Mouse (Mus musculus) spleen, embryonic (tissue): Measurements from ENCODE around the gene Armh1.
"Not testable (repeated sequence)": the region's sequence is repeated elsewhere in the genome, so short reads cannot be mapped to it uniquely, and the experiment has no call there.

Experiments
- CTCF ChIA-PET: fragments of 350-600 bp; sonication (Branson Sonifier 250); formaldehyde crosslinking; loops from one replicate; lab custom pipeline; 2022; lab: Charles Lee

The Armh1 gene

DNA sequence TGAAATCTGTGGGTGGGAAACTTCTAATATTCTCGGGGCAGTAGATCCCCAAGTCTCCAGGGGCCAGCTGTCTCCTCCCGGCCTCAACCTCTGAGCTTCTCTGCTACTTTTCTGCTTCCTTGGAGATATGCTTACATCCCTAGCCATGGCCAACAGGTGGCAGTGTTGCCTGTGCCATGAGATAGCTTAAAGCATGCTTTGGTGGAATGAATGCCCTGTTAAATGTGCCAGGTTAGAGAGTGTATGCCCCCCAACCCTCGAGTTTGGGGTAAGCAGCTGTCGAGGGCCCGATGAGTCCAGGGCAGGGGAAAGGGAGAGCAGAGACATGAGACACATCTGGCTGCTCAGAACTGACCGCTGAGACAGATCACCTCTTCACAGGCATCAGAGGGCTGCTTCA, 18.4 kb upstream of the Armh1 start:
- CTCF ChIA-PET: no interaction called here

DNA sequence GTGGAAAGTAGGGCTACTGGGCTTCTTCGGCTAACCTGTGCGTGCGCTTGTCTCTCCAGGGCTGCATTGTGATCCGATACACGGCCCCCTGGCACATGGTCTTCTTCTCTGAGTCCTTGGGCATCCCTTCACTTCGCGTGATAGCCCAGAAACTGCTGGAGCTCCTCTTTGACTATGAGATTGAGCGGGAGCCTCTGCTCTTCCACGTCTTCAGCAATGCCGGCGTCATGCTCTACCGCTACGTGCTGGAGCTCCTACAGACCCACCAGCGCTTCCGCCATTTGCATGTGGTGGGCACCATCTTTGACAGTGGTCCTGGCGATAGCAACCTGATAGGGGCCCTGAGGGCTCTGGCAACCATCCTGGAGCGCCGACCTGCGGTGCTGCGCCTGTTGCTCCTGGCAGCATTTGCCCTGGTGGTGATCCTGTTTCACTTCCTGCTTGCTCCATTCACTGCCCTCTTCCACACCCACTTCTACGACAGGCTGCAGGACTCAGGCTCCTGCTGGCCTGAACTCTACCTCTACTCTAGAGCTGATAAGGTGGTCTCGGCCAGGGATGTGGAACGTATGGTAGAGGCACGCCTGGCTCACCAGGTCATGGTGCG, 16.0 kb upstream of the Armh1 start:
- CTCF ChIA-PET: no interaction called here

DNA sequence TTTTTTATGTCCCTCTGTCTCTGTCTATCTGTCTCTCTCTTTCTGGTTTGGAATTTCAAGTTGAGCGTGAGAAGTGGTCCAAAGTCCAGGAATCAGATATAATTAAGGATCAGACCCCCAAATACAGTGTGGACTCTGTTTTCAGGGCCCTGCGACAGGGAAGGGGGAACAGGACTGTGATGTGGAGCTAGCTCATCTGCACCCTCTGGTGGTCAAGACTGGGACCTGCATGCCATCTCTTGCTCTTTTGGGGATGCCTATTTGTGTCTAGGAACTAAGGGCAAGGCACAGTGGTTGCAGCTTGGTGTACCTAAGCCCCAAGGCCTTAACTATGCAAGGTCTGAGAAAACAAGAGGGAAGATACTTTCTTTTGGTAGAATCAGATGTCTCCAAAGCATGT, 15.4 kb upstream of the Armh1 start:
- CTCF ChIA-PET: no interaction called here

DNA sequence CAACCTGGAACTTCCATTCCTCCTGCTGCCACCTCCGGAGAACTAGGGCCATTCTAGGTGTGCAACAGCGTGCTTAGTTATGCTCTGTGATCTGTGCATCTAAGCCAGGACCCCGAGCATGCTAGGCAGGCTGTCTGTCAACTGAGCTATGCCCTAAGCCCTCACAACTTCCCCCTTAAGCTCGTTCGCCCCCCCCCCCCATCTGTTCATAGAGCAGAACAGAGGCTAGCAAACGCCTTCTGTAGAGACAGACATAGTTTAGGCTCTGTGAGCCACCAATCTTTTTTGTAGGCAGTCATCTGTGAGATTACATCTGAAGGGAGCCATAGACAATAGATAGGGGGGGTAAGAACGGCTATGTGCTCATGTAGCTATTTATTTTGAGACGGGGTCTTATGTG, 11.1 kb upstream of the Armh1 start:
- CTCF ChIA-PET: no interaction called here

DNA sequence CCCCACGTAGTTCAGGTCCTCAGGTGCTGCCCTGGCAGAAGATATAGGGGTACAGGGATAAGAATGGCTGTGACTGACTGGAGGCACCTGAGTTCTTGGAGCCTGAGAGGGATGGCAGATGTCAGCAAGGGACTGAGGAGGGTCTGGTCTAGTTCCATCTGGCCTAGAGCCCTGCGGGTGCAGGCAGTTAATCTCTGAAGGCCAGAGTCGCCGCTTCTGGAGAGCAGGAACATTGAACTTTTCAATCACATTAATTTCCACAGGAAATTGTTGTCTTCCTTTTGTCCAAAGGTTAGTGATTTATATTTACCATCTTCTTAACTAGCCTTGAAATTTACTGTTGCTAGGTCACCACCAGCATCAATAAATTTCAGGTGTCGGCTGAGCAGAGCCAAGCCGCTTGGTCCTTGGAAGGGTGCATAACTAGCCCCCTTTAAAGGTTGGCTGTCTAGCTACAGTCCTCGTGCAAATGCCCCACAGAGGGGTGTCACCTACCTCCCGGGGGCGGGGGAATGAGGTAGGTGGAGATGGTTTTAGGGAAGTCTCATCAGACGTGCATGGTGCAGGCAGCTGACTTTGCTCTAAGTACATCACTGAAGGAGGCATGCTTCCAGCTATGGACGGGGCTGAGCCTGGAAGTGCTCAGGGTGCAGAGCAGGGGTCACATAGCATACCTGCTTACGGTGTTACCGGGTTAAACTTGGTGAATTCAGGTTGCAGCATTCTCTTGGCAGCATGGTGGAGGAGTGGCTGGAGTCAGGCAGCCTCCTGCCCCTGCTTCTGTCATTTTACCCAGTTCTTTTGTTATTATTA, 10.4 kb upstream of the Armh1 start:
- CTCF ChIA-PET: no interaction called here

DNA sequence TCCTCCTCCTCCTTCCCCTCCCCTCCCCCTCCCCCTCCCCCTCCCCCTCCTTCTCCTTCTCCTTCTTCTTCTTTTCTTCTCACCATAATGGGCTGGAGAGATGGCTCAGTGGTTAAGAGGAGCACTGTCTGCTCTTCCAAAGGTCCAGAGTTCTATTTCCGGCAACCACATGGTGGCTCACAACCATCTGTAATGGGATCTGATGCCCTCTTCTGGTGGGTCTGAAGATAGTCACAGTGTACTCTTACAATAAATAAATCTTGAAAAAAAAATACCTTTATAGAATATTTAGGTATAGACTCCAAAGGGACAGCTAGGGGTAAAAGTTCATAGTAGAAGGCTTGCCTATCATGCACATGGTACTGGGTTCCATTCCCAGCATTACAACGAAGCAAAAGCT, 9.3 kb upstream of the Armh1 start:
- CTCF ChIA-PET: no interaction called here

DNA sequence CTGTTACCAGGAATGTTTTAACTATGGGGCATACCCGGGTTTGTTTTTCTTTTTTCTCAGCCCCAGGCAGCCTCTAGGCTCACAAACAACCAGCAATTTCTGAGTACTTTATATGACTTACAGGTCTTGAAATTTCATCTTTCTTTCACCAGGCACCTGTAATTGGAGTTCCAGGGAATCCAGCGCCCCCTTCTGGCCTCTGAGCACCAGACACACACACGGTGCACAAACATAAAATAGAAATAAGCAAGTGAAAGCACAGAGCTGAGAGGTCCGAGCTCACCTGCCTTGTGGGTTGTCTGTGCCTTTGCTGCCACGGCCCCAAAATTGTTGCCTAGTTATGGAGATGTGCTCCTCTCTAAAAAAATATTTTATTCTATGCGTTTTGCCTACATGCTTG, 8.0 kb upstream of the Armh1 start:
- CTCF ChIA-PET: not testable (repeated sequence)

DNA sequence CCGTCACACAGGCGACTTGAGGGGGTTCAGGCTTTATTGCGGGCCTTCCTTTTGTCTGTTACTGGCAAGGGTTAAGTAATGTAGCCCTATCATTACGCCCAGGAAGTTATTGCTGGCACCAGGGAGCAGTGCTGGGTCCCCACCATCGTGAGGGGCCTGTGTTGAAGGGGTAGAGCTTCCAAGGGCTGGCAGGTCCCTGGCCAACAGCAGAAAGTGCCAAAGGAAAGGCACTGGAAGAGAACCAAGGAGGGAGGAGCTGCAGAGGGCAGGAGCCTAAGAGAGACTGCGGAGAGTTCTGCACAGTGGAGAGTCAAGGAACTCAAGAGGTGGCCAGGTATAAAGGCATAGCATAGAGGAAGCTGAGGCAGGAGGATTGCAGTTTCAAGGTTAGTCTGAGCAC, 2.7 kb upstream of the Armh1 start:
- CTCF ChIA-PET: no interaction called here

DNA sequence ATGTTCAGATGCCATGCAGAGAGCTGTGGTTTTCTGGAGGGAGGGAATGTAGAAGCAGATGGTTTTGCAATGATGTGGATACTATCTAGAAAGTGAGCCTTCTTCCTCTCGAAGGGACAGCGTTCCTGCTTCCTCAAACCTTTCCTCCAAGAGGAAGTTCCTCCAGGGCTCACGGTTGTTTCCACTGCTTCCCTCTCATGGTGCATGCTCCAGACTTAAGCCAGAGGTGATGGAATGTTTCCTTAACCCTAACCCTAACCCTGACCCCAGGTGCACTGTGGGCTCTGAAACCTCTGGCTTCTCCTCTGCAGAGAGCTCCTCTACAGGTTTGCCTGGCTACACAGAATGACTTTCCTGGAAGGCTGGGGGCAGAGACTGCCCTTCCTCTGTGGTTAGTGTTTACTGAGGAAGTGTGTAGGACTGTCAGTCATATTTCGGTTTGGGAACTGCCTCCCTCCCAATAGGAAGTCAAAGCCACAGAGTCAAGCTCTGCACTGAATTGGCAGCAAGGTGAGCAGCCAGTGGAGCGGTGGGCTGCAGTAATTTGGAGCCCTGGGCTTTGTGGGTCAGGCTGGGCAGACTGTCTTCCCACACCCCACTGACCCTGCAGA, 2.2 kb upstream of the Armh1 start:
- CTCF ChIA-PET: no interaction called here

DNA sequence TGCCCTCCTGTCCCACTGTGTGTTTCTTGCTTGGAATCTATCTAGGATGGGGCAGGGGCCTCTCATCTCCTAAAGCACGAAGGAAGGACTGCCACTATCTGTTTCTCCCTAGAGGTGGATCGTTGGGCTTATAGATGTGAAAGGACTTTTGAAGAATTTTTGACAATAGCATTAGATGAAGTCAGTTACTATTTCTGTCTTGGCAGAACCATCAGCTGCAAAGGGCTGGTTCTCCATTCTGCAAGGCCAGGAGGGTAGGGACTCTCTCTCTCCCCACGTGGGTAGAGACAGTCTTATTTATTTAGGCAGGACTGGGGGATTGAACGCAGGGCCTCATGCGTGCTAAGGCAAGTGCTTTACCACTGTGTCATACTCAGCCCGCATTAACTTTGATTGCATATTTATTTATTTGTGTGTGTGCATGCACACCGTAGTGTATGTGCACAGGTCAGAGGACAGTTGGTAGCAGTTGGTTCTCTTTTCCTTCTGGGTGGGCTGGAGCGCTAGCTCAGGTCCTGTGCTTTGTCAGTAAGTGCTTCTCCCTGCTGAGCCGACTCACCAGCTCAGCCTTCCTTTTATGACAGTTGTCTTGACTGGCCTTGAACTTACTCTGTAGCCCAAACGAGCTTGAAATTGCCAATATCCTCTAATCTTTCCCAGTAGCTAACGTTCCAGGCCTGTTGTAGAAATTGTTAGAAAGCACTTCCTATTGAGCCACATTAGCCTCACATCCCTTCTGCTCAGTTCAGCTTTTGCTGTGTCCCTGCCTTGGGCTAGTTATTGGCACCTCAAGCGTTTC, 1.5 kb upstream of the Armh1 start:
- CTCF ChIA-PET: no interaction called here

DNA sequence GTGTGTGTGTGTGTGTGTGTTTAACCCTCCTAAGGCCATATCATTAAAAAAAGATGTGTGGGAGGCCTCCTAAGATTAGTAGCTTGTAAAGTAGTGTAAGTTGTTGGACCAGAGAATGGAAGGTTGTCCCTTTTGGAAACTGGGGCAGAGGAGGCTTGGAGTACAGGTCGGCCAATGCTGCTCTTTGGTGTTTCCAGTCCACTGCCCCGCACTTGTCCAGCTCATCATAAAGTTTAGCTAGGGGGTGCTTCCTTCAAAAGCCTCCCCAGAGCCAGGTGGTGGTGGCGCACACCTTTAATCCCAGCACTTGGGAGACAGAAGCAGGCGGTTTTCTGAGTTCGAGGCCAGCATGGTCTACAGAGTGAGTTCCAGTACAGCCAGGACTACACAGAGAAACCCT, 830 bp upstream of the Armh1 start:
- CTCF ChIA-PET: no interaction called here

DNA sequence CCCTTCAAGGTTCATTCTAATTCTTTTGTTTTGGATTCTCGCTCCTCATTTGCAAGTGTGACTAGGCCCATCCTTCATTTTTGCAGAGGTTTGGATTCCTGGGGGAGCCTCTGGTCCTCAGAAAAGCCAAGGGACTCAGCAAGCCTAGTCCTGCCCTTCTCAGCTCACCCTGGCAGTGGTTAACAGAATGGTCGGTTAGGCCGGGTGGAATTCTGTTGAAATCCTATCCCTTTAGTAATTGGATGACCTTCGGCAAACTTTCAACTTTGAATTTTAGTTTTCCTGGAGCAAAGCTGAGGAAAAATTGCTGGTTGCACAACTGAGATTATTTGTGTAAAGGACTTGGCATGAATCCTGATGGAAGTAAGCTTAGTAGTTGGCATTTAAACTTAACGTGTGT, 426 bp upstream of the Armh1 start:
- CTCF ChIA-PET: interaction anchor here (0.6 kb wide), 1 partner anchor 104 kb away, joined by 3 read pairs; no protein-coding TSS in a partner anchor

DNA sequence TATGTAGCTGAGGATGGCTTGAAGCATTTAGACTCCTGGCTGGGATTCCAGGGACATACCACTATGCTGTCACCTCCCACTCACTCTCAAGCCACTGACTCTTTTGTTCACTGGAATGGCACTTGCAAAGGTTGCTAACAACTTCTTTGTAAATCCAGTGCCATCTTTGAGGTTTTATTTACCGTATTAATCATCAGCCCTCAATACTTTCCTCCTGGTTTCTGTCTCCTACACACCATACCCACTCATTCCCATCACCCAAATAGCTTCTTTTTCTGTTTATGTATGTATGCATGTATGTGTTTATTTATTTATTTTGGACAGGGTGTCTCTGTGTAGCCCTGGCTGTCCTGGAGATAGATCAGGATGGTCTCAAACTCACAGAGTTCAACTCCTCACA, 943 bp downstream of the Armh1 start:
- CTCF ChIA-PET: no interaction called here

DNA sequence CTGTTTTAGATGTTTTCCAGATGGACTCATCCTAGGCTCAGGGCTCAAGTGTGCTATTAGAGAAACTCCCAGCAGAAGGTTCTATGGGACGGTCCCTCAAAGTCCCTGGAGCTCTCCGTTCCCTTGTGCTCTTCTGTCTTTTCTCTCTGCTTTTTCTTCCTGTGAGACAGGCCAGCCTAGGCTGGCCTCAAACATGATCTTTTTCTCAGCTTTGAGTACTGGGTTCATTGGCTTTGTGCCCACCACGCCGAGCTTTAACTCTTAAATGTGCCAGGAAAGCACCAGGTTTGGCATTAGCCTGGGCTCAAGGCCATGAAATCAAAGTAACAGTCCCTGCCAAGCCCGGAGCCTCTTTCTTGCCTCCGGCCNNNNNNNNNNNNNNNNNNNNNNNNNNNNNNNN, 11.1 kb downstream of the Armh1 start:
- CTCF ChIA-PET: no interaction called here

DNA sequence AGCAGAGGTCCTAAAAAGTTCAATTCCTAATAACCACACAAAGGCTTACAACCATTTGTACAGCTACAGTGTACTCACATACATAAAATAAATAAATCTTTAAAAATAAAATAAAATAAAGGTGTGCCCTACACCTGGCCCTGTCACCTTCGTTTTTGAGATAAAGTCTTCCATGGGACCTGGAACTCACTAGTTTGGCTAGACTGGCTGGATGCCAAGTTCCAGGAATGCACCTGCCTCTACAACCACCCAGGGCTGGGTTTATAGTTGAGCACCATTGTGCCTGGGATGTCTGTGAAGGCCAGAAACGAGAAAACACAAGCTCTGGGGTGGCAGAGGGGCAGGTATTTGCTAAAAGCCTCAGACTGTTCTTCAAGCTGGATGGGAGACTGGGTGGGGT, 12.8 kb downstream of the Armh1 start:
- CTCF ChIA-PET: no interaction called here

DNA sequence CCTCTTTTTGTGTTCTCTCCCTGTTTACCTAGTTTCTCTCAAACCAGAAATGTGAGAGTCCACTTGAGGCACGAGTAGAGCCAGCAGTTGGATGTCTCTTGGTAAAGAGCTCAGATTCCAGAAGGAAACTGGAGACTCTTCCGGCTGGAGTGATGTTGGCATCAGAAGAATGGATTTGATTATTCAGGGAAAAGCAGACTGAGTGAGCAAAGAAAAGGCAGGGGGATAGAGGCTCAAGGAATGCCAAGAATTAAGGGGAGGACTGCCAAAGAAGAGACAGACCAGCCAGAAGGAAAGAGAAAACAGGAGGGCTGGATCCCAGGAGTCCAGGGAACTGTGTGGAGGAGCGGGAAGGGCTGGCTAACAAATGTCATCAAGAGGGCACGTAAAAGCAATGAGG, 16.1 kb downstream of the Armh1 start:
- CTCF ChIA-PET: no interaction called here

DNA sequence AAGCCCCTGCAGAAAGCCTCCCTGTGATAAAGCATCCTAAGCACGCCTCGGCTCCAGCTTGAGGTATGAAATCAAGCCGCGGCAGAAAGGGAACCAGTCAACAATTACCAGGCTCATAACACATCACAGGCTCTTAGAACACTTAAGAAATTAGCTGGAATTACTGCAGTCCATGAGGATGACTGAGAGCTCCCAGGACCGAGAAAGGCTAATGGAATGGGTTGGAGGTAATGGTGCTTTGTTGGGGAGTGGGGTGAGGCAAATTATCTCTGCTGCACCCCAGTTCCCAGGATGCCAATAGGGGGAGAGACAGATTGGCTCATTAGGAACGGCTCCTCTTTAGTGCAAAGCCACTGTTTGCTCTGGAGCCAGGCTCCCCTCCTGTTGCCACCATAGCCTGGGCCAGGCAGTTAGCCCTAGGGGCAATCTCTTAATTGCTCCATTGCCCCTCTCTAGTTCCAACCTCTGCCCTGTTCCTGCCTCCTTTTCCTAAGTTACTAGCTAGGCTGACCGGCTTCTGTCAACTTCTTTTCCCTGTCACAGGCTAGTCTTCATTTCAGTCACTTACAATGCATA, 17.7 kb downstream of the Armh1 start:
- CTCF ChIA-PET: no interaction called here

DNA sequence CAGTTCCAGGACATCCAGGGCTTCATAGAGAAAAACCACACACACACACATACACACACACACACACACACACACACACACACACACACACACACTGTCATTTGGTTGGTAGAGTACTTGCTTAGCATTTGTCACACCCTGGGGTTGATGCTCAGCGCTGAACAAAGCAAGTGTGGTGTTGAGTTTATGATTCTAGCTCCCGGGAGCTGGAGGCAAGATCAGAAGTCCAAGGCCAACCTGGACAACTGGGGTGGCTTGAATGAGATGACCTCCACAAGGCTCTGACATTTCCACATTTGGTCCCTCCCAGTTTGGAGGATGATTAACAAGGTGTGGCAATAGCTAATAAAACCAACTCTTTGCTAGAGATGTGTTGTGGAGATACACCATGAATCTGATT, 20.7 kb downstream of the Armh1 start:
- CTCF ChIA-PET: no interaction called here

DNA sequence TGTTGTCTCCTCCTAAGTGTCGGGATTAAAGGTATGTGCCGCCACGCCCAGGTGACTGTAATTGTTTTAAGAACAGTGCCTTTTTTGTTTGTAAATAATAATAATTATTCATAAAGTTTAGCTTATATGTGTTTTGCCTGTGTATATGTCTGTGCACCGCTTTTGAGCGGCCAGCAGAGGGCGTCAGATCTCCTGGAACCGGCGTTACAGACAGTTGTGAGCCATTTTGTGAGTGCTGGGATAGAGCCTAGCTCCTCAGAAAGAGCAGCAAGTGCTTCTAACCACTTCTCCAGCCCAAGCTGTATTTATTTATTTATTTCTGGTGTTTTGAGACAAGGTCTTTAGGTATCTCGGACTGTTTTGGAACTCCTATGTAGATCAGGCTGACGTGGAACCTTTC, 21.6 kb downstream of the Armh1 start:
- CTCF ChIA-PET: interaction anchor here (0.8 kb wide), 1 partner anchor 80 kb away, joined by 4 read pairs; no protein-coding TSS in a partner anchor

DNA sequence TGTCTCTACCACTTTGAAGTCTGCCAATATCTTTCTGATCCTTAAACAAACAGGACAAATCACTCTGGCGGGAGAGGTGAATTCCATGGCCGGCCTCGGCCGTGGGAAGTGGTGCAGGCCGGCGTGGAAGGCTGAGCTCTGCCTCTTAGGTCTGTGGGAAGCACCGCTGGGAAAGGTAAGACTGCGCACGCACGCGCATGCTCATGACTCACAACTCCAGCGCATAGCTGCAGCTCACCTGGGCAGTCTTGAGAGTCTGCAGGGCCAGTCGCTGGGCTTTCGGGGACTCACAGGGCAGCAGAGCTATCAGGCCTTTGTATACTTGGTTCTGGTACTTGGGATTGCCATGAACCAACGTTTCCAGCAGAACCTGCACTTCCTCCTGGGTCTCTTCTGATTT, 22.3 kb downstream of the Armh1 start:
- CTCF ChIA-PET: no interaction called here

DNA sequence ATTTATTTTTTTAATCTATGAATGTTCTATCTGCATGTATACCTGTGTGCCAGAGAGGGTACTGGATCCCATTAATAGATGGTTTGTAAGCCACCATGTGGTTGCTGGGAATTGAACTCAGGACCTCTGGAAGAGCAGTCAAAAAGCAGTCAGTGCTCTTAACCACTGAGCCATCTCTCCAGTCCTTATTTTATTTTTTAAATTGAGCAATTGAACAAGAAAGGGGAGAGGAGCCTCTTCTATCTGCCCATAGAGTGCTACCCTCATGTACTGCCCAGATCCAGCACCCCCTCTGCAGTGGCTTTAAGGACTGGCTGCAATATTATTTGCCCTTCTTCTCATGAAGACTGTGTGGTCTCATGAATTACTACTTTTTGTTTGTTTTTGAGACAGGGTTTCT, 26.7 kb downstream of the Armh1 start:
- CTCF ChIA-PET: interaction anchor here (0.7 kb wide), 1 partner anchor 83 kb away, joined by 3 read pairs; no protein-coding TSS in a partner anchor

DNA sequence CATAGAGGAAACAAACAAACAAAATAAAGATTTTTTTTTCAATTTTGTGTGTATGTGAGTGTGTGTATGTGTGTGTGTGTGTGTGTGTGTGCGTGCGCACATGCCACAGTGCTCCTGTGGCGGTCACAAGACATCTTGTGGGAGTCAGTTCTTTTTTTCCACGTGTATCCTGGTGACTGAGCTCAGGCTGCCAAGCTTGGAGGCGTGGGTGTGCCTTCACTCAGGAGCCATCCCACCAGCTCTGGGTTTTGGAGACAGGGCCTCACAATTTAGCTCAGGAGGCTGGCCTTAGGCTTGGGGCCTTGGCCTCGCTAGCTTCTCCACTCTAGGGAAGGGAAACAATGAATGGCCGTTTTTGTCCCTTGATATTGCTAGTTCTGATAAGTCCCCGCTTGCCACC, 27.8 kb downstream of the Armh1 start:
- CTCF ChIA-PET: interaction anchor here (0.7 to 0.9 kb wide), 2 partner anchors 9 to 454 kb away, joined by 3 to 4 read pairs; no protein-coding TSS in a partner anchor
